Mouse (Mus musculus) spleen, adult 2 months (tissue): ENCODE results near the gene Spi1.

Experiments used
- CTCF ChIP-seq: fragments of 200-500 bp; IDR thresholded peaks from 2 replicates; pipeline ENCODE4 v1.5.1; 2011; ENCODE audit warnings: mild to moderate bottlenecking, inconsistent platforms; ENCODE audit not compliant: insufficient read depth, insufficient read length, insufficient replicate concordance; ENCODE audit errors: extremely low read depth
- POLR2A ChIP-seq: fragments of 200-500 bp; IDR thresholded peaks from 2 replicates; pipeline ENCODE4 v1.6.1; 2011; ENCODE audit warnings: low read depth, low read length, inconsistent platforms

GRCm38 (mm10) chr2:91113852-91114251 is 31.7 kb downstream of the Spi1 start:
- no peak for TF ChIP-seq POLR2A
- no peak for TF ChIP-seq CTCF
